Mouse (Mus musculus): ENCODE data around the gene Cdc5l.

Gene Cdc5l

DNA sequence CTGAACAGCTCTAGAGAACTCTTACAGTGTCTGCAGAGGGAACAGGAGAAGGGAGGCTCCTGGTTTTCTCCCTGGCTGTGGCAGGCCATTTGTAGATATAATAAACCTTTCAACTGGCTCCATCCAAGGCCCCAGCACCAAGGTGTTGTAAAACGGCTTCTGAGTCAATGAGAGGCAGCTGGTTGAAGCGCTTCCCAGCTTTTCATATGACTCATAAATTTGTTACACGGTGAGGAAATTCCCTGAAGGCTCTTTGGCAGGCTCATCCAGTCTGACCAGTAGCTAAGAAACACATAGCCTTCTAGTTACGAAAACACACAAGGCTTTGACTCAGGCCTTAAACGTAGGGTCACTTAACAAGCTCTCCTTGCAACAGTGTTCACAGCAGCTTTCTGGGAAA, 74.1 kb downstream of the Cdc5l start:
- no peak for DNase-seq

DNA sequence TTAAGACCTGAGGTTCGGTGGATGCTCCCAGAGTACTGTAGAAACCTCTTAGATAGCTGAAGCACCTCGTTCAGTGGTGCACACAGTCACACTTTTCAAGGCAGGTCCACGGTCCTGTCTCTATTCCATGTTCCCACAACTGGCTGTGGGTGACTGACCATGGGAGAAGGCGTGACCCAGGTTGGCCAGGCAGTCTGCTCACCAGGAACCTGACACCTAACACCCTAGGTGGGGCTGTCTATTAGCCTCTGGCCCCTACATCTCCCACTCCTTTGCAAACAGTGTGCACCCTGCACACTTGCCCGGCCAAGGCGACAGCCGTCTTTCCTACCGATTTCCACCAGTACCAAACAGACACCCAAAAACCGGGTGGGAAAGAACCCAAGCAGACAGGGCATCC, 77.1 kb downstream of the Cdc5l start:
- DNase-seq: no peak

DNA sequence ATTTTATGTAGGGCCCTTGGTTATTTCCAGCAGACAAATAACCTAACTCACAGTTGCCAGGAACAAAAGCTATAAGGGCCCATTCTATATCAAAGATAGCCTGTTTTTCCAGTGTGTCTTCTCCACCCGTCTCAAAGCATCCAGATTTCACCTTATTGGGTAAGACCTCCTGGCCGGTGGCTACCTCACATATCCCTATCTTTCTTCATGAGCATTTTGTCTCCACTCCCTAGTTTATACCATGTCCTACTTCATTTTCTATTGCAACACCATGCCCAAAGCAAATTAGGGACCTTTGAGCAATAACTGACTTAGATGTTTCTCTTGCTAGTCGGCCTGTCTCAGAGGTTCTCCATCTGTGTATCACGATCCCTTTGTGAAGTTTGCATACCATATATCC, 85.6 kb downstream of the Cdc5l start:
- DNase-seq: no peak

Data from cerebellum, adult 18-20 months (tissue).